Mouse (Mus musculus): ENCODE data around the gene BC037034. TPM values are rescaled to one million over a fixed set of nuclear protein-coding genes. Genes with fewer than 3 reads are reported as not detected.
A peak's percentile ranks its signal among the peaks of the same experiment; 100 is the strongest.

The BC037034 gene
- total and polyA plus RNA-seq, 2 experiments from 2014 or later, result 1.1 to 13.4 TPM

DNA sequence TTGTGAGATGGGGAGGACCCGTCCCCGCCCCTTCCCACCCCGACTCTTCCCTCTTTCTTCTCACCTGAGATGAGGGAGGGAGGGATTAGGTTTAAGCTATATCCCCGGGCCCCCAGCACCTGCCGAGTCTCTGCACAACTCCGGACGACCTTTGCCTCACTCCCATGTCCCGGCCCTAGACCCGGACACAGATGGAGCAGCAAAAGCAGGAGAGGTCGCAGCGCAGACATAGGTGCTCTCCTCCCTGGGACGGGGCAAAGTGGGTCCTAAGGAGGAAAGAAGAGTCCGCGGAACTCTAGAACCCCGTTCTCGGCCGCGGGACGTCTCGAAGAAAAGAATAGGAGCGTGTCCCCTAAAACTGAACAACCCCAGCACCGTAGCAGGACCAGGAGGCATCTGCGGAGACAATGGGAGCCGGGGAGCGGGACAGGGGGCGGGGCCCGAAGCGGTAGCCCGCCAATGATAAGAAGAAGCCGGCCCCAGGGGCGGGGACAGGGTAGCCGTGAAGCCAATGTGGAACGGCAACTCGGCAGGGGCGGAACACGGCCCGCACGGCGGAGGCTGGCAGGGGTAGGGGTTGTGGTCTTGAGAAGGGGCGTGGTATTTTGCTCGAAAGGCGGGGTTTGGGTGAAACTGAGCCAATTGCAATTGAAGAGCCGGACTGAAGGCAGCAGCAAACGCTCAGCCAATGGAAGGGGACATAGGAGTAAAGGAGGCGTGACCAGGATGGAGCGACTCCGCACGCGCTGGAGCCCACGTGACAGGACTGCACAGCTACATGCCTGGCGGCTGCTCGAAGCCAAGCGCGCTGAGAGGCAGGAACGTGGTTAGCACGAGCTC is 16.0 kb upstream of the BC037034 start, which contains the start of the genes Gm43720, Gpc2 and Stag3:
Gene Gm43720 (minus strand): TSS at position 374 of the 840 bp plus-strand sequence.
Gene Gpc2 (minus strand): TSS at position 421 of the 840 bp plus-strand sequence.
Gene Stag3 (plus strand): TSS at position 656 of the 840 bp plus-strand sequence.
- 1% methylated on average over 55 of the region's 56 CpGs for WGBS
- Histone ChIP-seq H3K4me3 (ENCODE audit: low read depth, low read length) (peak within 1 kb of the TSS; percentile 46), H3K27ac (ENCODE audit: low read depth) (no peak within 1 kb of the TSS), H3K27me3 (ENCODE audit: control insufficient read depth, insufficient read depth, low read length) (no peaks in the 10 kb centered on the region), H3K4me2 (ENCODE audit: low read depth, low read length) (peak within 1 kb of the TSS; percentile 69), H3K9me3 (replicated peaks; ENCODE audit: control insufficient read depth, low read length) (no peaks in the 10 kb centered on the region), H3K9ac (replicated peaks; ENCODE audit: low read depth, low read length) (0 out of 2 replicates have a peak within 1 kb of the TSS, but pooled peaks have one; percentile 4), H3K4me1 (ENCODE audit: control insufficient read depth, insufficient read depth) (0 out of 2 replicates have a peak, but pooled peaks cover 4% of the 10 kb centered on the region), H3K36me3 (replicated peaks; ENCODE audit: control insufficient read depth, insufficient read depth, low read length) (no peaks in the 10 kb centered on the region)
- TF ChIP-seq CTCF (IDR thresholded peaks at IDR 0.05; ENCODE audit: low read depth), result no peak
- no peak for TF ChIP-seq EP300 (IDR thresholded peaks at IDR 0.05; ENCODE audit: low read depth)
- DNase-seq (ENCODE audit: low spot score), result peak; percentile 81
- peak; percentile 95 for ATAC-seq (ENCODE audit: insufficient read depth, low read depth)

DNA sequence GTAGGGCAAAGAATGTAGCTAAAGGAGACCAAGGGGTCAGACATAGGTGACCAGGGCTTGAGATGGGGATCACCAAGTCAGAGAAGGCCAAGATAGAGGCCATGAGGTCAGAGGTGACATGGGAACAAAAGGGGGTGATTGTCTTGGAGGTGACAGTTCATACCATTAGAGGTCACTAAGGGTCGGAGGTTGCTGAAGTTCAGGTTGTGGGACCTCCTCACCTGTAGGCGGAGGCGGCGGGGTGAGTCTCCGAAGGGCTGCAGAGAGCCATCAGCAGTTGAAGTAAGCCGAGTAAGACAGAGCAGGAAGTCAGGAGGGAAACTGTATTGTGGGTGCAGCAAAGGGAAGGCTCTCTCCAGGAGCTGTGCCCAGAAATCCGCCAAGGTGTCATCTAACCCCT is 14.2 kb upstream of the BC037034 start:
- ATAC-seq (ENCODE audit: insufficient read depth, low read depth) (no peak), DNase-seq (ENCODE audit: low spot score) (no peak)
- Histone ChIP-seq H3K36me3 (replicated peaks; ENCODE audit: control insufficient read depth, insufficient read depth, low read length) (no peaks in the 10 kb centered on the region), H3K27ac (ENCODE audit: low read depth) (no peak overlapping the region), H3K4me3 (ENCODE audit: low read depth, low read length) (no peak overlapping the region), H3K9me3 (replicated peaks; ENCODE audit: control insufficient read depth, low read length) (no peaks in the 10 kb centered on the region), H3K27me3 (ENCODE audit: control insufficient read depth, insufficient read depth, low read length) (no peaks in the 10 kb centered on the region), H3K4me2 (ENCODE audit: low read depth, low read length) (no peak overlapping the region), H3K4me1 (ENCODE audit: control insufficient read depth, insufficient read depth) (0 out of 2 replicates have a peak, but pooled peaks cover 4% of the 10 kb centered on the region), H3K9ac (replicated peaks; ENCODE audit: low read depth, low read length) (no peak overlapping the region)
- TF ChIP-seq CTCF (IDR thresholded peaks at IDR 0.05; ENCODE audit: low read depth) (no peak), EP300 (IDR thresholded peaks at IDR 0.05; ENCODE audit: low read depth) (no peak)
- 85% methylated on average over 7 of the region's 7 CpGs for WGBS

DNA sequence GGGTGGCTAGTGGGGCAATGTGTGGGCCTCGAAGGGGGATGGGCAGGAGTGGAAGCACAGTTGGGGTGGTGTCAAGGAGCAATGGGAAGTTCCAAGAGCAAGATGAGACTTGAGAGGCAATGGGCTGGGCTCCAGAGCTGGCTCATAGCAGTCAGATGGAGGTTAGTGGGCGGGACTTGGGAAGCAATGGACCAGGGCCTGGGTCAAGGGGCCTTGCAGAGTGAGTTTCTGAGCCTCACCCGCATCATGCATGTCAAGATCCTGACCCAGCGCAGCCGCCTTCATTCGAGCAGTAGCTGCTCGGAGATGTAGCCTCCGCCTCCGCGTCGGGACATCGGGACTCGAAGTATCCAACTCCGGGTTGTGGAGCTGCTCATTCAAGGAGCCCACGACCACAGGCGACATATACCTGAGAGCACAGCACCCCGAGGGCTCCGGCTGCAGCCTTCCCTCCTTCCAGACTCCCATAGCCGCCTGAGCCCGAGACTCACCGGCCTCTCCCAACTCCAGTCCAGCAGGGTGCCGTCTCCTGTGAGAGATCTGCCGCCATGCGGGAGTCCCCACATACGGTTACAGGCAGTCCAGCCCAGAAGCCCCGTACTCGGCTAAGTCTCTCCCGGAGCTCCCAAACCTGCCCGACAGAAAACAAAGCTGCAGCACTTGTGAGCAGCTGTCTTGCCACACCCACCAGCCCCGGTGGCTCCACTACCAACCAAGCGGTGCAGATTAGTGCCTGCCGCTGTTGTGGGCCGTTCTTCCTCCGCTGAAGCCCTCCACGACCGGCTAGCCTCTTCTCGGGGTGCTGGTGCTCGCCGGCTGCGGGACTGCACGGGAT is 11.6 kb upstream of the BC037034 start:
- ATAC-seq (ENCODE audit: insufficient read depth, low read depth), result no peak
- Histone ChIP-seq H3K4me3 (ENCODE audit: low read depth, low read length) (peak overlapping the region; percentile 26), H3K9ac (replicated peaks; ENCODE audit: low read depth, low read length) (no peak overlapping the region), H3K27ac (ENCODE audit: low read depth) (no peak overlapping the region), H3K4me2 (ENCODE audit: low read depth, low read length) (peak overlapping the region; percentile 52), H3K27me3 (ENCODE audit: control insufficient read depth, insufficient read depth, low read length) (peaks cover 13% of the 10 kb centered on the region), H3K9me3 (replicated peaks; ENCODE audit: control insufficient read depth, low read length) (no peaks in the 10 kb centered on the region), H3K36me3 (replicated peaks; ENCODE audit: control insufficient read depth, insufficient read depth, low read length) (no peaks in the 10 kb centered on the region), H3K4me1 (ENCODE audit: control insufficient read depth, insufficient read depth) (0 out of 2 replicates have a peak, but pooled peaks cover 4% of the 10 kb centered on the region)
- WGBS, result 40% methylated on average over 41 of the region's 41 CpGs
- no peak for TF ChIP-seq EP300 (IDR thresholded peaks at IDR 0.05; ENCODE audit: low read depth)
- no peak for TF ChIP-seq CTCF (IDR thresholded peaks at IDR 0.05; ENCODE audit: low read depth)
- DNase-seq (ENCODE audit: low spot score), result no peak

DNA sequence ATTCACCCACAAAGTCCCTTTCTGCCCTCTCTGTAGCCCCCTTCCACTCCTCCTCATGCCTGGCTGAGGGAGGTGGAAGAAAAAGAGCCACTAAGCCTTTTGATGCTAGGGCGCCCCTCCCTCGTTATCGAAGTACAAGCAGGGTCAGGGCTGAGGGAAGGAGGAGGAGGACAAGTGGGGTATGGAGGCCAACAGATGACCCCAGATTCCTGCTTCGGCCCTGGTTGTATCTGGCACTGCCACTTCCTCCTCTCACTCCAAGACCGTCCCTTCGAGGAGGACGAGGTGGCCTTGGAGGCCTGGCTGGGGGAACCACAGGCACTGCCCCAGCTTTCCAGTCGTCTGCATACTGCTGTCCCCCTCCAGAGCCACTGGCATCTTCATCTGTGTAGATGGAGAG is 10.4 kb upstream of the BC037034 start:
- H3K9me3 ChIP-seq (replicated peaks; ENCODE audit: control insufficient read depth, low read length), result no peaks in the 10 kb centered on the region
- no peak overlapping the region for H3K4me2 ChIP-seq (ENCODE audit: low read depth, low read length)
- no peak overlapping the region for H3K27ac ChIP-seq (ENCODE audit: low read depth)
- H3K36me3 ChIP-seq (replicated peaks; ENCODE audit: control insufficient read depth, insufficient read depth, low read length), result no peaks in the 10 kb centered on the region
- 81% methylated on average over 8 of the region's 8 CpGs for WGBS
- no peak overlapping the region for H3K9ac ChIP-seq (replicated peaks; ENCODE audit: low read depth, low read length)
- no peaks in the 10 kb centered on the region for H3K4me1 ChIP-seq (ENCODE audit: control insufficient read depth, insufficient read depth)
- DNase-seq (ENCODE audit: low spot score) (no peak), ATAC-seq (ENCODE audit: insufficient read depth, low read depth) (no peak)
- H3K4me3 ChIP-seq (ENCODE audit: low read depth, low read length), result no peak overlapping the region
- no peak for TF ChIP-seq EP300 (IDR thresholded peaks at IDR 0.05; ENCODE audit: low read depth)
- TF ChIP-seq CTCF (IDR thresholded peaks at IDR 0.05; ENCODE audit: low read depth), result no peak
- peaks cover 13% of the 10 kb centered on the region for H3K27me3 ChIP-seq (ENCODE audit: control insufficient read depth, insufficient read depth, low read length)

DNA sequence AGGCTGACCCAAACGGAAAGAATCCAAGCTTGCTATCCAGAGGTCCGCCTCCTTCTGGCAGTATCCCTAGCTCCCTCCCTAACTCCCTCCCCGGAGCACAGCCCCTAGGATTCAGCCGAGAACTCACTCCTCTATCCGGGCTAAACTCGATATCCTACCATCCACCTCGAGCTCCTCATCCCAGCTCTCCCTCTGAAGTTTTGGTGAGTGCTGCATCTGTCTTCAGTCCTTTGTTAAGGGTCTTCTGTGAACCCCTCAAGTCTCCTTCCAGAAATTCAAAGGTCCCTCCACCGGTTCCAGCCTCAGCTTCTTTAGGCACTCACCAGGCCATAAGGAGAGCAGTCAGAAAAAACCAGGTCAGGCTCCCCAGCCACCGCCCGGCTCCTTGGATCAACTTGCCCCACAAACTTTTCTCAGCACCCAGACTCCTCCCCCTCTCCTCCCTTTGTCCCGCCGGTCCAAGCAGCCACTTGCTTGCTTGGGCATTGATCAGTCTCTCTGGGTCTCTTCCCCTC is 8.6 kb upstream of the BC037034 start, which contains the start of gene Gal3st4:
Gene Gal3st4 (minus strand): TSS at position 432 of the 515 bp plus-strand sequence.
- ATAC-seq (ENCODE audit: insufficient read depth, low read depth) (no peak), DNase-seq (ENCODE audit: low spot score) (no peak)
- no peak within 1 kb of the TSS for H3K27ac ChIP-seq (ENCODE audit: low read depth)

More for the DNA sequence above, 8.6 kb upstream of the BC037034 start, which contains the start of gene Gal3st4:
- Histone ChIP-seq H3K36me3 (replicated peaks; ENCODE audit: control insufficient read depth, insufficient read depth, low read length) (no peaks in the 10 kb centered on the region), H3K9me3 (replicated peaks; ENCODE audit: control insufficient read depth, low read length) (no peaks in the 10 kb centered on the region), H3K9ac (replicated peaks; ENCODE audit: low read depth, low read length) (no peak within 1 kb of the TSS), H3K4me2 (ENCODE audit: low read depth, low read length) (peak within 1 kb of the TSS; percentile 16), H3K4me1 (ENCODE audit: control insufficient read depth, insufficient read depth) (no peaks in the 10 kb centered on the region), H3K27me3 (ENCODE audit: control insufficient read depth, insufficient read depth, low read length) (peaks cover 13% of the 10 kb centered on the region), H3K4me3 (ENCODE audit: low read depth, low read length) (peak within 1 kb of the TSS; percentile 4)
- TF ChIP-seq CTCF (IDR thresholded peaks at IDR 0.05; ENCODE audit: low read depth) (no peak), EP300 (IDR thresholded peaks at IDR 0.05; ENCODE audit: low read depth) (no peak)
- 3% methylated on average over 12 of the region's 12 CpGs for WGBS
